Comparison of ENCODE assay signal across 20 mouse cellular contexts in the genomic region with DNA sequence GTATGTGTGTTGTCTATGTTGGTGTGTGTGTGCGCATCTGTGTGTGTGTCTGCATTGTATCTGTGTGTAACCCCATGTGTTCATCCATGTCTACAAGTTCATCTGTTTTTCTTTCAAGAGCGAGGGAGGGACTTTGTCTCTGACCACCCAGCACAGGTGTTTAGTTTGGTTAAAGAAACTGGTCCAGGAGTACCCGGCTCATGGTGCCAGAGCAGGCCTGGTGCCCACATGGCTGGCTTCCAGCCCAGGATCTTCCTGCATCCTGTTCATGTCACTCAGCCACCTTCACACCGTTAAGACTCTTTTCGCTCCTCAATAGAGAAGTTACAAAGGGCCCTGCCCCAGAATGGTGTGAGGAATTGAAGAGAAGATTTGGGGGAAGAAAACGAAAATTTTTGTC.
DNase-seq lines count a peak whose midpoint lies in the region; ATAC-seq lines count a peak whose summit lies in the region.
"Had no signal": no experiment of that assay in that cellular context is flagged by ENCODE, and none has a peak within 500 bp of the region (broad histone marks: within the 10 kb centered on the region; RNA-seq: fewer than 3 reads in every experiment).

No protein-coding gene starts in this region.

- ATAC-seq in cerebellum, adult (ENCODE audit: insufficient number of reproducible peaks, low FRiP score, low TSS enrichment), result no peak
- ATAC-seq: activated CD4-positive, CD25-positive, alpha-beta regulatory T cell, adult 4 months; intestine, embryonic 15.5 days; midbrain, embryonic 16.5 days had no signal

- DNase-seq in cerebellum, adult 11 months, result peak; percentile 63
- DNase-seq in brain, adult 2 months (ENCODE audit: low read depth, low spot score), result peak; percentile 61
- peak; percentile 55 for DNase-seq in cerebellum, adult 8-10 months
- DNase-seq in cerebellum, postnatal 25 days, result peak; percentile 77 to 84
- no peak for DNase-seq in yolk sac, embryonic 10.5 days (ENCODE audit: low spot score)
- no peak for DNase-seq in neural tube, embryonic 10.5 days (ENCODE audit: extremely low spot score, low spot score)
- DNase-seq: adrenal gland, adult 2 months; adrenal gland, postnatal 36 days; embryo, embryonic 11 days; heart, postnatal 14 days; kidney, adult 2 months; kidney, postnatal 10 days; layer of hippocampus, adult 9-11 months; lung, embryonic 14.5 days; lung, postnatal 14 days; right cerebral cortex, postnatal 14 days had no signal

Comparison
In these comparisons a context has a peak if more than half of its experiments do, and no peak if none do; other contexts are left out.
1. DNase-seq: peak in cerebellum, adult 11 months (single experiment), brain, adult 2 months (single experiment), cerebellum, adult 8-10 months (single experiment) and cerebellum, postnatal 25 days (2 of 2); none in yolk sac, embryonic 10.5 days (single experiment) and neural tube, embryonic 10.5 days (single experiment).